Comparison of ENCODE assay signal across 16 mouse cellular contexts in genomic region chr4:55124126-55124525, GRCm38 (mm10).
"Had no signal": no experiment of that assay in that cellular context is flagged by ENCODE, and none has a peak within 500 bp of the region (broad histone marks: within the 10 kb centered on the region; RNA-seq: fewer than 3 reads in every experiment).

No protein-coding gene starts in this region.

- DNase-seq: retina, postnatal 1 day; right cerebral cortex, adult 18-20 months; right cerebral cortex, postnatal 14 days; right cerebral cortex, postnatal 25 days; right cerebral cortex, postnatal 4 days; thymus, adult 18-20 months; thymus, adult 2 months; thymus, postnatal 14 days; thymus, postnatal 25 days; thymus, postnatal 36 days; thymus, postnatal 4 days had no signal

- H3K4me3 ChIP-seq: neural tube, embryonic 12.5 days; neural tube, embryonic 13.5 days; neural tube, embryonic 15.5 days; stomach, embryonic 15.5 days had no signal

- H3K27ac ChIP-seq: neural tube, embryonic 12.5 days; neural tube, embryonic 13.5 days; neural tube, embryonic 15.5 days; stomach, embryonic 15.5 days; stomach, postnatal 0 days had no signal
